Mouse (Mus musculus): ENCODE results near the gene Pam.

DNA sequence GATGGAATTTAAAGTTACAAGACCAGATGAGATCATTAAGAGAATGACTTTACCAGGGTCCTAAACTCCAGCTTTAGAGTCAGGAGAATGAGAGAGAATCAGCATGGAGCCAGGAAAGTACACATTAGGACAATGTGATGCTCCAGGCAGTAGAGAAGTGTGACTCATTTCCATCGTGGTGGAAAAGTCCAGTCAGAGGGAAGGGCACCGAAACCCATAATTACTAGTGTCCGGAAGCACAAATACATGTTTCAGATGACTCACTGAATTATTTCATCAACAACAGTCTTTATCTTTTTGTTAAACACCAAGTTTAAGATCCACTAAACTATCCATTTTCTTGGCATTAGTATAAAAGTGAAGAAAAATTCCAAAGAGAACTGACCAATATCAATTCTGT is 57.2 kb downstream of the Pam start:
- TF ChIP-seq POLR2A (IDR thresholded peaks at IDR 0.05; ENCODE audit: borderline replicate concordance, low read depth, low read length) = no peak
- TF ChIP-seq CTCF (IDR thresholded peaks at IDR 0.05; ENCODE audit: low read depth, low read length) = no peak
